Mouse (Mus musculus) heart, postnatal 0 days (tissue): Measurements from ENCODE around the gene Taf15. TPM values are rescaled to one million over a fixed set of nuclear protein-coding genes. Genes with fewer than 3 reads are reported as not detected.

ENCODE experiments used
- ATAC-seq: fragments of 200-750 bp; cut with Nextera tagmentation; 2 replicates; pipeline ENCODE4 v1.8.0; 2017; ENCODE audit warnings: low read depth, moderate number of reproducible peaks, moderate library complexity; ENCODE audit not compliant: insufficient read depth
- DNase-seq: peaks from one replicate; pipeline ENCODE4 v3.0.0-alpha.2; 2016; ENCODE audit warnings: low spot score
- H3K27ac ChIP-seq: fragments of 300-500 bp; sonication (generic); 2 replicates; pipeline ENCODE4 v1.5.1; 2014; ENCODE audit warnings: low read depth, mild to moderate bottlenecking
- H3K27me3 ChIP-seq: fragments of 300-500 bp; sonication (generic); 2 replicates; pipeline ENCODE4 v1.6.1; 2014; ENCODE audit warnings: low read length, mixed read lengths; ENCODE audit not compliant: control insufficient read depth, insufficient read depth
- H3K36me3 ChIP-seq: fragments of 300-500 bp; sonication (generic); replicated peaks from 2 replicates; pipeline ENCODE4 v1.6.1; 2014; ENCODE audit warnings: low read length, mixed read lengths; ENCODE audit not compliant: control insufficient read depth, insufficient read depth
- H3K4me1 ChIP-seq: fragments of 300-500 bp; sonication (generic); 2 replicates; pipeline ENCODE4 v1.6.1; 2014; ENCODE audit warnings: antibody characterized with exemption; ENCODE audit not compliant: control insufficient read depth, insufficient read depth
- H3K4me2 ChIP-seq: fragments of 300-500 bp; sonication (generic); 2 replicates; pipeline ENCODE4 v1.6.1; 2014; ENCODE audit warnings: low read depth, mild to moderate bottlenecking, low read length, moderate library complexity
- H3K4me3 ChIP-seq: fragments of 300-500 bp; sonication (generic); 2 replicates; pipeline ENCODE4 v1.5.1; 2014; ENCODE audit warnings: low read depth, low read length
- H3K9ac ChIP-seq: fragments of 300-500 bp; sonication (generic); replicated peaks from 2 replicates; pipeline ENCODE4 v1.6.1; 2014; ENCODE audit warnings: low read depth, low read length, mixed read lengths
- H3K9me3 ChIP-seq: fragments of 300-500 bp; sonication (generic); replicated peaks from 2 replicates; pipeline ENCODE4 v1.6.1; 2016; ENCODE audit warnings: low read length; ENCODE audit not compliant: control insufficient read depth
- CTCF ChIP-seq: IDR thresholded peaks from 2 replicates; pipeline ENCODE4 v1.5.1; 2016; ENCODE audit warnings: antibody characterized with exemption, control low read depth, low read depth
- EP300 ChIP-seq: IDR thresholded peaks from 2 replicates; pipeline ENCODE4 v1.6.1; 2016; ENCODE audit warnings: antibody characterized with exemption, low read depth
- WGBS: fragments of 180-500 bp; shearing (Covaris S2); extraction: QIAGEN DNeasy Blood & Tissue Kit; methylation state at CpG from one replicate; pipeline ENCODE4 v1.1.7; 2014; 5-methylcytosine and 5-hydroxymethylcytosine counted together
- polyA plus RNA-seq: library from polyadenylated mRNA; unstranded; fragments of >200 nt; fragmentation: Nextera tagmentation; extraction: Ambion mirVana; gene quantifications from 2 replicates; pipeline ENCODE4 v1.2.1, GENCODE M21; 2015
- total RNA-seq: library from RNA; depleted of rRNA; stranded (reverse); fragments of >200 nt; gene quantifications from 2 replicates; pipeline ENCODE4 v1.2.3, GENCODE M21; 2014; ENCODE audit warnings: low replicate concordance

Gene Taf15
- total and polyA plus RNA-seq, 2 experiments from 2014 or later = 1.6 to 4.2 TPM

DNA sequence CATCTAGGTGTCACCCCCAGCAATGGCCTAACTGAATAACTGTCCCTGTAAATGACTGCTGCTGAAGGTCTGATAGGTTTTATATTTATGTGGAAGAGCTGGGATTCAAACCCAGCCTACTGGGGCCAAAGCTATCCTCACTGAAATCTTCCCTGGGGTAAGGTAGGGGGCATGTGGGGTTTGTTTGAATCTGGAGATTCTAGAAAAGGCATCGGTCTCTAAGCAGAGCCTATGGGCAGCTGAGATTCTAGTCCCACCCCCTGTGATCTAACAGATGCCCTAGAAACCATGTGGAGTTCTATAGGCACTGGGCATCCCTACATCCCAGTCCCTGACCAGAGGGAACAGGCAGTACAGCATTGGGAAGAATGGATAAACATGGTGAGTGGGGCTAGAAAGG lies 35.5 kb upstream of the Taf15 start, which contains the start of gene 1700020L24Rik:
TSS of gene 1700020L24Rik (plus strand) at position 301 of the 400 bp plus-strand sequence.
- Histone ChIP-seq H3K4me1 (peaks cover 13% of the 10 kb centered on the region), H3K27ac (no peak within 1 kb of the TSS), H3K4me3 (no peak within 1 kb of the TSS), H3K27me3 (peaks cover 10% of the 10 kb centered on the region), H3K9me3 (no peaks in the 10 kb centered on the region), H3K9ac (no peak within 1 kb of the TSS), H3K36me3 (no peaks in the 10 kb centered on the region), H3K4me2 (no peak within 1 kb of the TSS)
- WGBS = 75% methylated on average over 1 of the region's 1 CpGs
- TF ChIP-seq CTCF = no peak
- no peak for TF ChIP-seq EP300
- ATAC-seq = no peak
- no peak for DNase-seq

DNA sequence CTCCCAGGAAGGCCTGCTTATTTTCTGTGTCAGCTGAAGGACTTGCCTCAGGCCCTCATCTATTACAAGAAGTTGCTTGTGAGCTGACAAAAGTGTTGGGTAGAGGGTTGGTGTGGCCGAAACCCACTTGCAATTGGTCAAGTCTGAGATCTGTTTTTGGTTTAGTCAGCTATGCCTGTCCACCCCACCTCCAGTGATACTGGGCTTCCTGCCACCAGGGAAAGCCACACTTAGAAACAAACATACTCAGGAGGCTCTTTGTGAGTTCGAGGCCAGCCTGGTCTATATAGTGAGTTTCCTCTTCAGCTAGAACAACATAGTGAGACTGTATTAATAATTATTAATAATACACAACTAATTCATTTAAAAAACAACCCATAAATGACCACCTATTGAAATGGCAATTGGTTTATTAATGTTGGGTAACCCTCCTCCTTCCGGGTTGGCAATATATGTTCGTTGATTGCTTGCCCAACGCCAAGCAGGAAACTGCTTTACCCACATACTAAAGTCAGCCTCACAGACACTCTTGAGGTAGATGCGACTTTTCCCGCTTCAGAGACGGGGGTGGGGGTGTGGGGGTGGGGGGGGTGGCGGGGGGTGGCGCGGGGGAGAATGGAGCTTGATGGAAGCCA lies 33.3 kb upstream of the Taf15 start:
- no peak for ATAC-seq
- Histone ChIP-seq H3K4me2 (peak overlapping the region; percentile 79), H3K9ac (peak overlapping the region; percentile 51; the same call in 1 of the 2 replicates), H3K36me3 (no peaks in the 10 kb centered on the region), H3K9me3 (no peaks in the 10 kb centered on the region), H3K27me3 (peaks cover 30% of the 10 kb centered on the region), H3K27ac (no peak overlapping the region), H3K4me3 (peak overlapping the region; percentile 54), H3K4me1 (peaks cover 16% of the 10 kb centered on the region)
- WGBS = 29% methylated on average over 11 of the region's 11 CpGs
- no peak for DNase-seq
- TF ChIP-seq EP300 = no peak
- no peak for TF ChIP-seq CTCF

- Histone ChIP-seq H3K4me3 (peak overlapping the region; percentile 54), H3K4me2 (peak overlapping the region; percentile 79), H3K27me3 (peaks cover 39% of the 10 kb centered on the region), H3K27ac (peak overlapping the region; percentile 54; the same call in 1 of the 2 replicates), H3K36me3 (no peaks in the 10 kb centered on the region), H3K4me1 (peaks cover 16% of the 10 kb centered on the region), H3K9me3 (no peaks in the 10 kb centered on the region), H3K9ac (peak overlapping the region; percentile 51)
- TF ChIP-seq CTCF (peak; percentile 96), EP300 (no peak)
- WGBS = under 1% methylated on average over 61 of the region's 75 CpGs
- peak; percentile 80 for DNase-seq
- ATAC-seq = peak; percentile 90
Observed at GRCm38 (mm10) chr11:83440081-83441064, 32.5 kb upstream of the Taf15 start.

DNA sequence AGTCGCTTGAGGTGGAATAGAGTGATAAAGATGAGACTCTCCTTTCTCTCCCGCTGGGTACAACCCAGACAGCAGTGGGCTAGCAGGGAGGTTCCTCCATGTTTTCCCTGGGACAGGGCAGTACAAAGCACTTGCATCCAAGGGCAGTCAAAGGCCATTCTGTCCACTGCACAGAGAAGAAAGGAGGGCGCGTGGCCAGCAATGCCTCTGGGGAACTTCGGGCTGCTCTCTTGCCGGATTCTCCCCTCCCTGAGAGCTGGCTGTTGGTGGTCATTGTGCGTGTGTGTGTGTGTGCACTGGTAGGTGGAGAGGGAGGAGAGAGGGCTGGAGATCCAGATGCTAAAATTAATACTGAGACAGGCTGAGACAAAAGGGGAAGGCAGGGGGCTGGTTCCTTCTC lies 31.7 kb upstream of the Taf15 start:
- Histone ChIP-seq H3K9me3 (no peaks in the 10 kb centered on the region), H3K9ac (no peak overlapping the region; the same call in 1 of the 2 replicates), H3K27ac (peak overlapping the region; percentile 54; the same call in 1 of the 2 replicates), H3K4me1 (peaks cover 16% of the 10 kb centered on the region), H3K4me2 (peak overlapping the region; percentile 79), H3K4me3 (peak overlapping the region; percentile 54), H3K27me3 (peaks cover 41% of the 10 kb centered on the region), H3K36me3 (no peaks in the 10 kb centered on the region)
- TF ChIP-seq CTCF (no peak), EP300 (peak; percentile 65; the same call in 1 of the 2 replicates)
- 18% methylated on average over 7 of the region's 7 CpGs for WGBS
- DNase-seq (peak; percentile 69), ATAC-seq (peak; percentile 57)

DNA sequence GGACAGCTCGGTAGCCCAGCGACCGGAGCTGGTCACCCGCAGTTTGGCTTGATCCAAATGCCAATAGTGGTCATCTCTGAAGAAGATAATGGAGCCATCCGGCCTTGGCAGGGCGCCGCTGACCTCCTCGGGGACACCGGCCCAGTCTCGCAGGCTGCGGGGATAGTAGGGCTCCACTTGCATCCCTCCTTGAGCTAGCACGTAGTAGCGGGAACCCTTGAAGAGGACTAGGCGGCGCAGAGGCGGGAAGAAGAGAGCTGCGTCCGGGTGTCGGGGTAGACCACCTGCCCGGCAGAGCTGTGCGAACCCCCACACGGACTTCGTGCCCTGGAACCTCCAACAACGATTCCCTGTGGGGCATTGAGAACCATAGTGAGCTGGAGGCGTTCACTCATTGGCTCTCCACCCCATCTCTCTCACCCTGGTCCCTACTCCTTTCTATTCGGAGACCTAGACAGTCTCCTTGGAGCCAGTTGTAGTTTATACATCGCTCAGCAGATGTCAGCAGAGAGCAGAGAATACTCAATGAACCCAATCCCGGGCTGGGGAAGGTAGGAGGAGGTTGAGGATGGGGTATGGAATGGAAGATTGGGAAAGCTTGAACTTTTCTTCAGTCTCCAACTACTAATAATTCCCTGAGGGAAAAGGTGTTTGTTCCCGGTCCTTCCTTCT lies 30.2 kb upstream of the Taf15 start:
- no peak for TF ChIP-seq EP300
- peak; percentile 85 for TF ChIP-seq CTCF
- peaks cover 41% of the 10 kb centered on the region for H3K27me3 ChIP-seq
- H3K36me3 ChIP-seq = no peaks in the 10 kb centered on the region
- H3K27ac ChIP-seq = no peak overlapping the region
- 13% methylated on average over 29 of the region's 29 CpGs for WGBS
- peaks cover 28% of the 10 kb centered on the region for H3K4me1 ChIP-seq
- no peaks in the 10 kb centered on the region for H3K9me3 ChIP-seq
- peak overlapping the region; percentile 50 for H3K4me2 ChIP-seq
- peak; percentile 75 for DNase-seq
- H3K9ac ChIP-seq = no peak overlapping the region
- H3K4me3 ChIP-seq = peak overlapping the region; percentile 19; the same call in 1 of the 2 replicates
- peak; percentile 9; the same call in 1 of the 2 replicates for ATAC-seq
